Mouse (Mus musculus) adrenal gland, adult (tissue): Measurements from ENCODE around the gene Etnk1.
A peak's percentile ranks its signal among the peaks of the same experiment; 100 is the strongest.
"Not testable (repeated sequence)": the region's sequence is repeated elsewhere in the genome, so short reads cannot be mapped to it uniquely, and the experiment has no call there.

Experiments used
- DNase-seq, 2 experiments: peaks; one replicate each; pipeline ENCODE4 v3.0.0; 2022 to 2023; ENCODE audit warnings: low spot score in 1 of 2; ENCODE audit not compliant: inconsistent age in 2 of 2

Gene Etnk1

GRCm38 (mm10) chr6:143166452-143167357 lies at the start of gene Etnk1:
Gene Etnk1, plus strand, starts transcription at chr6:143167221.
- peak; percentile 98 for DNase-seq

DNA sequence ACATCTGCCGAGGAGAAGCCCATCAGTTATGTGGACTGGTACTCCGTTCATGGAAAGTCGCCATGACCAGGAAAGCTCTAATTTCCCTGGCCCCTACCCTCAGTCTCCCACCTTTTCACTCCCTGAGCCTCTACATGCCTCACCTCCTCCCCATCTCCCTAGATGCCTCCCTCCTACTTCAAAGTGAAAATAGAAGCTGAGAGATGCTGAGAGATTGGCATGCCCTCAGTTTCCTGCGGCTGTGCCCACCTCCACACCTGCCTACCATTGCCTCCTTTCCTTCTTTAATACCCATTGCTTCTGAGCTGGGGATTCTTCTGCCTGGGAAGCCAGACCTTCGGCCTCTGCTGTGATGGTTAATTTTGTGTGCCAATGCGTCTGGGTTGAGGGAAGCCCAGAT lies 47.7 kb upstream of the Etnk1 start:
- DNase-seq: no peak

GRCm38 (mm10) chr6:143125721-143126120 lies 41.3 kb upstream of the Etnk1 start:
- no peak for DNase-seq

DNA sequence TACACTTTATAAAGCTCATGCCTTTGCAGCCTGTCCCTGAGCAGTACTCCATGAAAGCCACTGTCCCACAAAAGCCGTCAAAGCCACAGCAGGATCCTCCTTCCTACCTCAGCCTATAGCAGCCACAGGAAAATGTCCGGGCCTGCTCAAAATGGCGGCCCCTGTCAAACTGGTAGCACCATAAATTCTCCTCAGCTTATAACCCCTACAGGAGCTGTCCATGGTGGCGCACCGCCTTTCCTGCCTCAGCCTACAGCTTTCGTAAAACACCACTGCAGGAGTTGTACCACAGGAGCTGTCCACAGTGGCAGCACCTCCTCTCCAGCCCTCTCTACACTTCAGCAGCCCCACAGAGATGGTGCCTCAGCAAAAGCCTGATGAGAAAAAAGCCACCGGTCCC lies 37.6 kb upstream of the Etnk1 start:
- no peak for DNase-seq

DNA sequence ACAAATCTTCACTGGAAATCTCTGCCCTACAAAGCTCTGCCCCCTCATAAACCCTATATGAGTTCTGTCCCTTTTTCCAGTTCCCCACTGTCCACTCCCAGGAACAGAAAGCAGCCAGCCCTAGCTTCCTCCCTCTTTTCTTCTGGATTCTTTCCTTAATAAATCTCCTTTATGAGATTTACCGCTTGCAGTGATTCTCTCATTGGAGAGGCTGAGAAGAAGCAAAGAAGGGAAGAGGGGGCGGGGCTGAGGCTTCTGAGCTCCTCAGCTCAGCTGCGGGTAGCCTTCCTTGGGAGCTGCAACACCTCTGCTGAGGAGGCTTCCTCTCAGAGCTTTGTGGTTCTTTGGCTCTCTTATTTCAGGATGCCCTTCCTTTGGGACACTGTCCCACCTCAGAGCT lies 37.1 kb upstream of the Etnk1 start:
- no peak for DNase-seq

DNA sequence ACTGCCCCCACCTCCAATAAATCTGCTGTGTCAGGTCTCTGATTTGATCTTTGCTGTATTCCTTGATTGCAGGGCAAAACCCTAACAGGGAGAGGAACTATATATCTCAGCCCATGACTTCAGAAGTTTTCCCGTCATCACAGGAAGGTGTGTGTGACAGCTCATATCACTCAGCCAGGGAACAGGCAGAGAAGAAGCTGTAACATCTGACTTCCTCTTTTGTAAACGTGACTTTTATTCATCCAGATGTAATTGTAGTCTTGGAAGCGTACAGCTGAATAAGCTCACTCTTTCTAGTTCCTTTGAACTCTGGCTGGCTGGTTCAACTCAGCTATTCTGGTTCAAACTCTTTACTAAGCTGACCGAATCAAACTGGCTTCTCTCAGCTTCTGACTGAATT lies 36.6 kb upstream of the Etnk1 start:
- DNase-seq: no peak

DNA sequence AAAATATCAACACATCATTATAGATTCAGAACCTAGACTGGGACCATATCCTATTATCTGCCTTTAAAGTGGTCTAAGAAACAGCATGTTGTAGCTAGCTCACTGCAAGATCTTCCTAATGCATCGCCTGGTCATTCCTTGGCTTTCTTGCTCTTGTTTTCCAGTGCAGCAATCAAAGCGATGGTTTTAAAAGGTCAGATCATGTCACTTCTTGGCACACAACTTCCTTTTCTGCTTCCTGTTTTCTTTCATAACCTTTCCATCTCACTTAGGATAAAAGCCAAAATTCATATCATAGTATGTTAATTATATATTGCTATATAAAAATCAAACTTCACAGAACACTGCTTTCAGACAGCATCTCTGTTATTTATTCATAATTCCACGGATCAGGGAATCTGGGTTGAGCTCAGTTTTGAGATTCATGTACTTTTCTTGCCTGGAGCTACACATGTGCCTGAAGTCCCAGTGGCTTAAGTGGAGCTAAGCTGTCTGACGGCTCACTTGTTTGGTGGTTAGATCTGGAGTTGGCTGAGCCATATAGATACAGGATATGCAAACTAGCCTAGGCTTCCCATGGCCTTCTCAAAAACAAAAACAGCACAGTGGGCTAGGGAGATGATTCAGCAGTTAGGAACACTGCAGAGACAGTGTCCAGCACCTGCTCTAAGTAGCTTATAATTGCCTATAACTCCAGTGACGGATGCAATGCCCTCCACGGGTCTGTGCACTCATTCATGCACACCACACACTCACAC lies 34.9 kb upstream of the Etnk1 start:
- peak in 1 of 2 experiments; percentile 60 for DNase-seq

- no peak for DNase-seq
Measured at GRCm38 (mm10) chr6:143133150-143133549, 33.9 kb upstream of the Etnk1 start.

DNA sequence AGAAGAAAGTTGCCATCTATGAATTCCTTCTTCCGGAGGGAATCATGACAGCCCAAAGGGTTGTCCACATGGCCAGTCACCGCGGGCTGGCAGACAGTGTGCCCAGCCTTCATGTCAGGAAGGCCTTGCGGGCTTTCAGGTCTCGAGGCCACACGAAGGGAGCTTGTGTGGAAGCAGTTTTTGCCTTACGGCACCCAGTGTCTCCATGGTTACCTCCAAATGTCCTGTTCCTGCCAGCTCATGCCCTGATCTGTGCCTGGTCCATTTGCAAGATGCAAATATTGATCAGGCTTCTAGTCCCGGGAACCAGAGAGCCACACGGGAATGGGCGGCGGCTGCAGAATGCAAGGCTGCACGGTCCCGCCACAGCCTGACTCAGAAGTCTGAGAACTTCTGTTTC lies 31.9 kb upstream of the Etnk1 start:
- no peak for DNase-seq

- no peak for DNase-seq
Measured at GRCm38 (mm10) chr6:143136688-143137087, 30.3 kb upstream of the Etnk1 start.

GRCm38 (mm10) chr6:143137341-143137740 lies 29.7 kb upstream of the Etnk1 start:
- no peak for DNase-seq

GRCm38 (mm10) chr6:143139417-143139816 lies 27.6 kb upstream of the Etnk1 start:
- DNase-seq: no peak

DNA sequence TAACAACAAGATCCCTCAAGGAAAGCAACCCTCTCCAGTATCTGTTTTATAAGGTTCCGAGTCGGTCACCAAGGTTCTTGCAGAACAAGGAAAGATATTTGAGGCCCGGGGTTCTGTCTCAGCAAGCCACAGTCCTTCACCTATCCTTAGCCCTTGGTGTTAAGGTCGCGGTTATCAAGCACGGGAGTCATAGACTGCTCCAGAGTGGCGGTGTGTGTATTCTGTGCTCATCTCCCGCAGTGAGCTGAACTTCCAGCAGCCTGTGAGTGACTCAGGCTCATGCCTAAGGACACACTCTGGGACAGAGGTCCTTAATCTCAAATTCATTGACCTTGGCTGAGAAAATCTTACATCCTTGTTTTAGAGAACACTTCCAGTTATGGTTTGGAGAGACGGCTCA lies 26.1 kb upstream of the Etnk1 start:
- DNase-seq: peak; percentile 59 to 86

- not testable (repeated sequence) for DNase-seq
Measured at GRCm38 (mm10) chr6:143141624-143142592, 25.1 kb upstream of the Etnk1 start.

- no peak for DNase-seq
Measured at GRCm38 (mm10) chr6:143142861-143143260, 24.2 kb upstream of the Etnk1 start.

DNA sequence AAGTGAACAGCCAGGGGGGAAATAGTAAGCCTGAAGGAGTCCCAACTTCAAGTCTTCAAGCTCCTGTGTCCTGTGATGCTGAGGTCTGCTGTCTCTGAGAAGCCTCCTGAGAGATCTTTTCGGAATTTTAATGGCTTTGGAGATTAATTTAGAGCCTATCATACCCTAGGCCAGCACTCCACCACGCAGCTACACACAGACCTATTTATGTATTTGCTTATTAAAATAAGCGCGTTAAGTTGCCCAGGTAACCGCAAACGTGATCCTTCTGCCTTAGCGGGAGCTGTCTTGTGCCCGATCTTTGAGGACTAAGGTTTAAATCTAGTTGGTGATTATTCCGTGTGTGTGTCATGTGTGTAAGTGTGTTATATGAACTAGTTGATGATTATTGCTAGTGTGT lies 23.7 kb upstream of the Etnk1 start:
- no peak for DNase-seq

- DNase-seq: no peak
Measured at GRCm38 (mm10) chr6:143143775-143144273, 23.2 kb upstream of the Etnk1 start.

- no peak for DNase-seq
Measured at GRCm38 (mm10) chr6:143144556-143144955, 22.5 kb upstream of the Etnk1 start.

- no peak for DNase-seq
Measured at GRCm38 (mm10) chr6:143145051-143145450, 22.0 kb upstream of the Etnk1 start.

GRCm38 (mm10) chr6:143146756-143147155 lies 20.3 kb upstream of the Etnk1 start:
- DNase-seq: peak; percentile 43 to 67

- DNase-seq: peak; percentile 52 to 73
Measured at GRCm38 (mm10) chr6:143148868-143149267, 18.2 kb upstream of the Etnk1 start.
